Mouse (Mus musculus): ENCODE data around the gene Wrnip1. TPM values are rescaled to one million over a fixed set of nuclear protein-coding genes. Genes with fewer than 3 reads are reported as not detected.

Wrnip1 gene
- polyA plus RNA-seq (2017; shearing (Covaris generic)) = 10 to 100 TPM in 1 of 3 experiments, 1 to 10 TPM in 2; 6.4 to 10.0 (median 8.2) TPM

DNA sequence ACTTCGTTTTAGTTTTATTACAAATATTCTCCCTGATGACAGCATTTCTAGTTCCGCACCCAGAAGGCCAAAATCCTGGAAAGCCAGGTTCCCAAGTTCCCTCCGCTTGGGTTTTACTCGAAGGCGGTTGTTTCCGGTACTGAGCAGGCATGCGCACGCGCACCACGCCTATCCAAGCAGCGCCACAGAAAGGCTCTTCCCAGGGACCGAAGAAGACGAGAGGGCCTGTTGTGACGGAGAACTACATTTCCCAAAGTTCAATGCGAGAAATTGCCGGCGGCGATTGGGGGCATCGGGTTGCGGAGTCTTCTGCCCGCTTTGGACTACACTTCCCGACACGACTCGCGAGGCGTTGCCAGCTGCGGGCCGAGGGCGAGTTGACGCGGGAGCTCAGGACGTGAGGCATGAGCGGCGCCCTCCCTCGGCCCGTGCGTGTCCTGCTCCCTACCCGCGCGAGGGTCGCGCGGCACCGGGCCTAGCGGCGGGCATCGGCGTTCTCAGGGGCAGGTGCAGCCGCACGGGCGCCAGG lies at the start of gene Wrnip1:
TSS of gene Wrnip1 (plus strand) at position 346 of the 529 bp plus-strand sequence.
- ATAC-seq = peak; percentile 95

GRCm38 (mm10) chr13:32752066-32752657 lies 49.7 kb upstream of the Wrnip1 start:
- no peak for ATAC-seq

GRCm38 (mm10) chr13:32759036-32759435 lies 42.8 kb upstream of the Wrnip1 start:
- no peak for ATAC-seq

- ATAC-seq = no peak
Measured at GRCm38 (mm10) chr13:32760795-32761194, 41.0 kb upstream of the Wrnip1 start.

GRCm38 (mm10) chr13:32763141-32763540 lies 38.7 kb upstream of the Wrnip1 start:
- no peak for ATAC-seq

DNA sequence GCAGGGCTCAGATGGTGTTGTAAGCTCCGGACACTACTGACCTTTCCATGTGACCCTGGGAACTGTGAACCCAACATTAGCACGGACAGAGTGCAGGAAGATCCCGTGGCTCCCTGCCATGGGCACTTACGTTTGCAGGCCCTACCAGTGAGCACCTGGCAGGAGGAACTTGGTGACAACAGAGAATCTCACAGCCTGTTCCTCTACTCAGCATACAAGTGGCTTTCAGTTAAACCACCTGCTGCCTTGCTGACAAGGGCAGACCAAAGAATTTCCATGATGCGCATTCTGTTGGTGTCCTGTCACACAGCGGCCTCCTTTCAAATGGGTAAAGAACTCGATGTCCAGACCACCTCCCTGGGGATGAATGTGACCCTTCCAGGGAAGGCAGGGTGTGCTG lies 37.4 kb upstream of the Wrnip1 start:
- no peak for ATAC-seq

DNA sequence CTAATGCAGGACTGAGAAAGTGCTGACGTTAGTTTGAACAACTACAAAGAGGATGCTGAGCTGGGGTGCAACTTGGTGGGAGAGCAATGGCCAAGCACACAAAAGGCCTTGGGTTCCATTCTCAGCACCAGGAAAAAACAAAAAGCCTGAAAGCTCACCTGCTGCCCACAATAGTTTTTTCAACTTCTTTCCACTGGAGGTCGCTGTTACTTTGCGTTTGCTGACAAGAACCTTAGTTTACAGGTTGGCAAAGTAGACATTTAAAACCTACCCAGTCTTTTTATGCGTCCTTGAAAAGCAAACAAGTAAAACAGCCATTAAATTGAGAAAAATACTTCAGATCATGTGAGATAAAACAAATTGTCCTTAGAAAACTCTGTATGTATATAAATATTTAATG lies 33.7 kb upstream of the Wrnip1 start:
- no peak for ATAC-seq

DNA sequence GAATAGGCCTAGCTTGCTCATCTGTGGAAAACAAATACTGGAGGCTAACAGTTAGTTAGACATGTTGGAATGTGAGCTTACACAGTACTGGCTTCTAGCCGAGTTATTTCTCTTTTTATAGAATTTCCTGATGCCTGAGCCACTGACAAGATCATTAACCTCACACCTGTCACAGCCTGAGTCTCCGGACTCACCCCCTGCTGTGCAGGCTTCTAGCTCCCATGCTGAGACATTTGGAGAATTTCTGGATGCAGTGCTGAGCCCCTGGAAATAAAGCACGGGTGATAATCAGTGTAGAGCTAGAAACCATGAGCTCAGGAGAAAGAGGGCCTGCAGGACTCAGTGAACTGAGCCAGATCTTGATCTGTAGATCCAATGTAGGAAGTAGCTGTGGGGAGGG lies 31.9 kb upstream of the Wrnip1 start:
- no peak for ATAC-seq

DNA sequence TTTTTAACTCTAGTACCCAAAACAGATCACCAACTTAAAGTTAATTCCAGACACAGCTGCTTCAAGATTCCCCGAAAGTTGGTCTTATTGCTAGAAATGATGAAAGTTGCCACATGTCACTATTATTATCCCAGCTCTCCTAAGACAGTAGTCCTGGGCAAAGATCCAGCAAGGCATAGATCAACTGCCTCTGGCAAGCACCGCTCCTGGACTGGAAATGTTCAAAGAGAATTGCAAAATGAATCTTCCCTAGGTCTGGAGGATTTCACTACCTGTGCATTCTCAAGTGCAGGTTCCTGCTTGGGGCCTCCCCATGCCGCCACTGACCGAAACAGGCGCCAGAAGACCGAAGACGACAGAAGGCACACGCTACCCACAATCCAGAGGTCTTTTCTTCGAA lies 25.9 kb upstream of the Wrnip1 start:
- no peak for ATAC-seq

GRCm38 (mm10) chr13:32776350-32776749 lies 25.5 kb upstream of the Wrnip1 start:
- no peak for ATAC-seq

DNA sequence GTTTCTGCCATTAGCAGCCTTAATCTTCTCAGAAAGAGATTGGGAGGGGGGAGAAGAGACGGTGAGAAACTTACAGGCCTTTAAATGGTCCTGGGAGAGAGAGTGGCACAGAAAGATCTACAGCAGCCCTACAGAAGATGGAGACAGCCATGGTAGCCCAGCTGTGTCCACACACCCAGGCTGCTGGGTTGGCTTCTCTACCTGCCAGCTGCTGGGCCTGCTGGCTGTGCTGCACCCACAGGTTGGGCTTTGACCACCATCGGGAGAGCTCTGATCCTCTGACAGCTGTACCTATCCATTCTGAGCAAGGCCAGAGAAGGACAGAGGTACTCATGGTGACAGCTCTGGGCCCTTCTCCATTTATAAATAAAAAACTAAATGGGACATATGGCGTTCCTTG lies 23.0 kb upstream of the Wrnip1 start:
- ATAC-seq = no peak

DNA sequence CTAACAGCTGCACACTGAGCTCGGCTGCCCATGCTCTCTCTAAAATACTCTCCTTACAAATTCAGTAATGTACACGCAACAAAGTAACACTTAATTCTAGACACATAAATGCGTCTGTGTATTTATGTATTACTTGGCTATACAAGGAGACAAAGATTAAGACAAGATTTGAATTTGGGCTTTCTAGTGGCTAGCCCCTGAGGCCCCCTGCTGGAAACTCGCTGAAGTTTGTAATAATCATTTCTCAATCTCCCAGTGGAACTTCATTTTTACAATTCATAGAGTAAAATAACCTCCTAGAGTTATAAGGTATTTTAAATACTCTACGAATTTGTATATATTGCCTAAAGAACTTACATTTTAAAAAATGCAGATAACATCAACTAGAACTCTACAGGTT lies 18.8 kb upstream of the Wrnip1 start:
- ATAC-seq = no peak

GRCm38 (mm10) chr13:32783816-32784215 lies 18.0 kb upstream of the Wrnip1 start, which contains the start of gene Mylk4:
Gene Mylk4 (minus strand): TSS chr13:32783954.
- no peak for ATAC-seq

- no peak for ATAC-seq
Measured at GRCm38 (mm10) chr13:32787584-32787983, 14.3 kb upstream of the Wrnip1 start.

DNA sequence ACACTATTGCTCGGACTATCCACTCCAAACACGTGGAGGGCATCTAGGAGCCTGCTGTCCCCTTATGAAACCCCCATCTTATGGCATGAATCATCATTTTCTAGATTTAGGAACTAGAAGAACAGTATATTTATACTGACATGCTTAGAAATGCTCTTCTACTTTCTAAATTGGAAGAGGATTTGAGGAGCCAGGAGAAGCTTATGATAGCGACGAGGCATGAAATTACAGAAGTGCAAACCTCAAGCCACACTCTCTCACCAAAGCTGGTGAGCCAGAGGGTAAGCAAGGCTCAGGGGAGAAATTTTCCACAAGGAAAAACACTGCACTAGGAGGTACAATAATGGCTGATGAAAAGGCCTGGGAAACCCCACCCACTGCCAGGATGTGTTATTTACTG lies 12.1 kb upstream of the Wrnip1 start:
- no peak for ATAC-seq

- no peak for ATAC-seq
Measured at GRCm38 (mm10) chr13:32794619-32795018, 7.2 kb upstream of the Wrnip1 start.

- ATAC-seq = no peak
Measured at GRCm38 (mm10) chr13:32795166-32795565, 6.7 kb upstream of the Wrnip1 start.

- no peak for ATAC-seq
Measured at GRCm38 (mm10) chr13:32797085-32797484, 4.8 kb upstream of the Wrnip1 start.

DNA sequence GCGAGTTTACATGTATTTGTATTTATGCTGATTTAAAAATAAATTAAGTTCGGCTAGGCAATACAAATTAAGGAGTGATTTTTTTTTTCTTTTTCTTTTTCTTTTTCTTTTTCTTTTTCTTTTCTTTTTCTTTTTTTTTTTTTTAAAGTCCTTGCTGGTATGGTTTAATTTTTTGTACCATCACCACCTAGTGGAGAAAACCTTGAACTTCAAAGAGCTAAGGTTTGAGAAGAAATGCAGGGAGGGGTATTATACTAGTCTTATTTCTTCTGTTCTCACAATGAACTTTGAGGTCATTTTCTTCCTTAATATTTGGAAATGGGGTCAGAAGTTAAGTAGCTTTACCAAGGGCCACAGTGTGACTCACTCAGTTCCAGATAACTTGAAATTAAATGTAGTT lies 2.7 kb upstream of the Wrnip1 start:
- no peak for ATAC-seq

GRCm38 (mm10) chr13:32800859-32801258 lies 979 bp upstream of the Wrnip1 start:
- no peak for ATAC-seq

DNA sequence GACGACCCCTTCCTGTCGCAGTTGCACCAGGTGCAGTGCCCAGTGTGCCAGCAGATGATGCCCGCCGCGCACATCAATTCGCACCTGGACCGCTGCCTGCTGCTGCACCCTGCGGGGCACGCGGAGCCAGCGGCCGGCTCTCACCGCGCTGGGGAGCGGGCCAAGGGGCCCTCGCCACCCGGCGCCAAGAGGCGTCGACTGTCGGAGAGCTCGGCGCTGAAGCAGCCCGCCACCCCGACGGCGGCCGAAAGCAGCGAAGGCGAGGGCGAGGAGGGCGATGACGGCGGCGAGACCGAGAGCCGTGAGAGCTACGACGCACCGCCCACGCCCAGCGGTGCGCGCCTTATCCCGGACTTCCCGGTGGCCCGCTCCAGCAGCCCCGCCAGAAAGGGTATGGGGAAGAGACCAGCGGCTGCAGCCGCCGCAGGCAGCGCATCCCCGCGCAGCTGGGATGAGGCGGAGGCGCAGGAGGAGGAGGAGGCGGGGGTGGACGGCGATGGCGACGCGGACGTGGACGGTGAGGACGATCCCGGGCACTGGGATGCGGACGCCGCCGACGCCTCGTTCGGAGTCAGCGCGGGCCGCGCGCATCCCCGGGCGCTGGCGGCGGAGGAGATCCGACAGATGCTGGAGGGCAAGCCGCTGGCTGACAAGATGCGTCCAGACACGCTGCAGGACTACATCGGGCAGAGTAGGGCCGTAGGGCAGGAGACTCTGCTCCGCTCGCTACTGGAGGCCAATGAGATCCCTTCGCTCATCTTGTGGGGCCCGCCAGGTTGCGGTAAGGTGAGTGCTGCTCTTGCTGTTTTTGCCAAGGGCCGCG lies 632 bp downstream of the Wrnip1 start, which contains the start of gene D930007J09Rik:
TSS of gene D930007J09Rik (minus strand) at position 591 of the 823 bp plus-strand sequence.
- peak; percentile 11 for ATAC-seq

DNA sequence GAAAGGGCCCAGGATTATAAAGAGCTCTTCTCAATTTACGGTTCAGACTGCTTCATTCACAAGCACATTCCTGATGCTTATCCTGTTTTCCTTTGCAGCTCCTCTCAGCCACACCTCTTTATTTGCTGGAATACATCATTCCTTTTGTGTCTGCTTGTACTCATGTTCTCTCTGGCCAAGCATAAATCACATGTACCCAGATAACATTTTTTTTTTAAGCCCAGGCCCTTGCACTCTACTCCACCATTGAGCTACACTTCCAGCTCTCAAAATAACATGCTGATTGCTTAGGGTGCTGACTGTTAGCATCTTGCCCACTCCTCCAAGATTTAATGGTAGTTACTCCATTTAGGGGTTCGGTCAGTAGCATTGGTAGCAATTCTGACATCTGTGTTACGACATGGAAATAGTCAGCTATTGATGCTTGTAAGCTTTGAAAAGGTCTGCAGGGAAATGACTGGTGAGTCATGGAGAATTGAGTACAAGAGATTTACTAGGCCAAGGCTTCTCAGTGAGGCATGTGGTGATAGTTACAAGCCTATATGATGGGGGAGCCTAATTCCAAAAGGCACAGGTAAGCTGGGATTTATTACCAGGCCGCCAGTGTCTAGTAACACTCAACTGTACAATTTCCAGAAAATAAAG lies 2.0 kb downstream of the Wrnip1 start:
- no peak for ATAC-seq

DNA sequence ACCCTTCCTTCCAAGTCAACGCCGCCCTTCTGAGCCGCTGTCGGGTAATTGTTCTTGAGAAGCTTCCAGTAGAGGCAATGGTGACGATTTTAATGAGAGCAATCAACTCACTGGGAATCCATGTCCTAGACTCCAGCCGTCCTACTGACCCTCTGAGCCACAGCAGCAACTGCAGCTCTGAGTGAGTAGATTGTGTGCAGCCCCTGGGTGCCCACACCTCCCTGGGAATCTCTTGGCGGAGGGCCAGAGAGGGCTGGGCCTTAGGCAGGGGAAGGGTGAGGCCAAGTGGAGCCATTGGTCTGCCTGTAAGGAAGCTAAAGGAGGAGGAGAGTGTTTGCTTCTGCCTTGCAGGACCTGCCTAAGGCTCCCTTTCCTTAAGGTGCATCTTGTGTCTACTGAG lies 5.0 kb downstream of the Wrnip1 start:
- ATAC-seq = no peak
